Mouse (Mus musculus): ENCODE measurements around the gene Syt16.

- TF ChIP-seq POLR2A (IDR thresholded peaks at IDR 0.05; ENCODE audit: low read depth, low read length) = no peak
- TF ChIP-seq CTCF (IDR thresholded peaks at IDR 0.05; ENCODE audit: borderline replicate concordance, insufficient read depth, low read length) = no peak
These were observed 71.5 kb downstream of the Syt16 start for GRCm38 (mm10) chr12:74068912-74069311.

Data from embryonic fibroblast, embryonic 13.5 days (primary cell).